Mouse (Mus musculus): ENCODE results near the gene Smarcd1.

The Smarcd1 gene

GRCm38 (mm10) chr15:99714206-99714605 lies 12.3 kb downstream of the Smarcd1 start:
- in situ Hi-C loops (cut with MboI, MseI): no loop called here

GRCm38 (mm10) chr15:99714858-99715257 lies 12.9 kb downstream of the Smarcd1 start:
- in situ Hi-C loops (cut with MboI, MseI): no loop called here

- in situ Hi-C loops (cut with MboI, MseI): no loop called here
Measured at GRCm38 (mm10) chr15:99715361-99715865, 13.5 kb downstream of the Smarcd1 start.

- in situ Hi-C loops (cut with MboI, MseI): no loop called here
Measured at GRCm38 (mm10) chr15:99715982-99716746, 14.2 kb downstream of the Smarcd1 start.

GRCm38 (mm10) chr15:99716814-99717213 lies 14.9 kb downstream of the Smarcd1 start:
- in situ Hi-C loops (cut with MboI, MseI): no loop called here

- in situ Hi-C loops (cut with MboI, MseI): no loop called here
Measured at GRCm38 (mm10) chr15:99717386-99718334, 15.7 kb downstream of the Smarcd1 start, which contains the start of gene Gpd1. Gene Gpd1 (plus strand): TSS chr15:99717515.

GRCm38 (mm10) chr15:99718461-99719021 lies 16.6 kb downstream of the Smarcd1 start:
- in situ Hi-C loops (cut with MboI, MseI): no loop called here

GRCm38 (mm10) chr15:99719865-99720264 lies 17.9 kb downstream of the Smarcd1 start:
- in situ Hi-C loops (cut with MboI, MseI): no loop called here

GRCm38 (mm10) chr15:99721921-99722743 lies 20.2 kb downstream of the Smarcd1 start:
- in situ Hi-C loops (cut with MboI, MseI): no loop called here

- in situ Hi-C loops (cut with MboI, MseI): no loop called here
Measured at GRCm38 (mm10) chr15:99723120-99723514, 21.2 kb downstream of the Smarcd1 start.

- in situ Hi-C loops (cut with MboI, MseI): no loop called here
Measured at GRCm38 (mm10) chr15:99723515-99724291, 21.8 kb downstream of the Smarcd1 start.

GRCm38 (mm10) chr15:99724292-99725021 lies 22.5 kb downstream of the Smarcd1 start:
- in situ Hi-C loops (cut with MboI, MseI): loop anchor here (5.0 kb wide), 1 partner anchor 48 kb away; the partner anchor contains the start of gene Cers5

- in situ Hi-C loops (cut with MboI, MseI): loop anchor here (5.0 kb wide), 1 partner anchor 47 kb away; the partner anchor contains the start of gene Cers5
Measured at GRCm38 (mm10) chr15:99725341-99726155, 23.6 kb downstream of the Smarcd1 start, which contains the start of gene Cox14. Gene Cox14 (plus strand): TSS chr15:99725618.

- in situ Hi-C loops (cut with MboI, MseI): loop anchor here (5.0 kb wide), 1 partner anchor 46 kb away; the partner anchor contains the start of gene Cers5
Measured at GRCm38 (mm10) chr15:99726549-99726948, 24.6 kb downstream of the Smarcd1 start.

- in situ Hi-C loops (cut with MboI, MseI): loop anchor here (5.0 kb wide), 1 partner anchor 45 kb away; the partner anchor contains the start of gene Cers5
Measured at GRCm38 (mm10) chr15:99727039-99727438, 25.1 kb downstream of the Smarcd1 start.

- in situ Hi-C loops (cut with MboI, MseI): loop anchor here (5.0 kb wide), 1 partner anchor 45 kb away; the partner anchor contains the start of gene Cers5
Measured at GRCm38 (mm10) chr15:99727525-99727924, 25.6 kb downstream of the Smarcd1 start.

GRCm38 (mm10) chr15:99728211-99728610 lies 26.3 kb downstream of the Smarcd1 start:
- in situ Hi-C loops (cut with MboI, MseI): loop anchor here (5.0 kb wide), 1 partner anchor 44 kb away; the partner anchor contains the start of gene Cers5
